Mouse (Mus musculus): ENCODE measurements around the gene Dennd4b.

DNA sequence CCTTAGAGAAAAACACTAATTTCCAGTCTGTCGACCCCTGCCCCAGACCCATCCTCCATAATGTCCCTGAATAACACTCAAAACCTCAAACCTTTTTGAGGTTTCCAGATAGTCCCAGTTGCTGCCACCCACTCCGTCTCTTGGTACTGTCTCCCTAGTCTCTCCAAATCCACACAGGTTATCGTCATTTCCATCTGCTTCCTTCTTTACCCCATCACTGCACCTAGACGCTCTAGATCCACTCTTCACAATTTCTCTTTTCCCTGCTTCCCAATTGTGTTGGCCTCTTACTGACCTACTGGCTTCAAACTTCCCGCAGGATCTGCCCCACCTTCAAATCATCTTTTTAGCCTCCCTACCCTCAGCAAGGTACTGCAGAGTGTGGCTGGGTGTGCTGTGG lies 43.9 kb upstream of the Dennd4b start:
- no peak for TF ChIP-seq CTCF (IDR thresholded peaks at IDR 0.05; ENCODE audit: borderline replicate concordance, control insufficient read depth, extremely low read depth, insufficient read depth, low read length, poor library complexity)
- no peak for TF ChIP-seq POLR2A (IDR thresholded peaks at IDR 0.05; ENCODE audit: control insufficient read depth, extremely low read depth, insufficient read depth, low read length, poor library complexity)
